Mouse (Mus musculus) forebrain, embryonic 15.5 days (tissue): ENCODE measurements at regions not wholly inside any gene's neighbourhood (a gene's known extent, or its start where the extent isn't known, plus 50 kb on each side); places are given as distances from the start of the nearest gene placed in this dataset.

ENCODE experiments used
- ATAC-seq: fragments of 200-750 bp; cut with Nextera tagmentation; replicated peaks from 2 replicates; pipeline ENCODE4 v1.8.0; 2017; ENCODE audit warnings: mild to moderate bottlenecking, moderate TSS enrichment, moderate library complexity
- H3K27ac ChIP-seq: fragments of 300-500 bp; sonication (generic); replicated peaks from 2 replicates; pipeline ENCODE4 v1.5.1; 2015; ENCODE audit warnings: mild to moderate bottlenecking, inconsistent platforms
- H3K27me3 ChIP-seq: fragments of 300-500 bp; sonication (generic); 2 replicates; pipeline ENCODE4 v1.6.1; 2015; ENCODE audit warnings: inconsistent platforms
- H3K36me3 ChIP-seq: fragments of 300-500 bp; sonication (generic); 2 replicates; pipeline ENCODE4 v1.6.1; 2015; ENCODE audit warnings: mild to moderate bottlenecking, inconsistent platforms
- H3K4me1 ChIP-seq: fragments of 300-500 bp; sonication (generic); 2 replicates; pipeline ENCODE4 v1.6.1; 2015; ENCODE audit warnings: inconsistent platforms
- H3K4me2 ChIP-seq: fragments of 300-500 bp; sonication (generic); replicated peaks from 2 replicates; pipeline ENCODE4 v1.6.1; 2015; ENCODE audit warnings: mild to moderate bottlenecking, inconsistent platforms
- H3K4me3 ChIP-seq: fragments of 300-500 bp; sonication (generic); 2 replicates; pipeline ENCODE4 v1.5.1; 2015; ENCODE audit warnings: mild to moderate bottlenecking, inconsistent platforms
- H3K9ac ChIP-seq: fragments of 300-500 bp; sonication (generic); replicated peaks from 2 replicates; pipeline ENCODE4 v1.6.1; 2015; ENCODE audit warnings: mild to moderate bottlenecking, inconsistent platforms
- H3K9me3 ChIP-seq: fragments of 300-500 bp; sonication (generic); 2 replicates; pipeline ENCODE4 v1.6.1; 2016; ENCODE audit warnings: inconsistent platforms
- WGBS: fragments of 180-500 bp; shearing (Covaris S2); methylation state at CpG from one replicate; pipeline ENCODE4 v1.1.7; 2015; ENCODE audit warnings: mixed read lengths; 5-methylcytosine and 5-hydroxymethylcytosine counted together

GRCm38 (mm10) chr5:12293685-12294084 lies 89.5 kb upstream of the Sema3d start:
- no peaks in the 10 kb centered on the region for H3K9me3 ChIP-seq
- ATAC-seq, result no peak
- 35% methylated on average over 4 of the region's 4 CpGs for WGBS

GRCm38 (mm10) chr5:12297331-12297730 lies 85.9 kb upstream of the Sema3d start:
- Histone ChIP-seq H3K9ac (no peak overlapping the region), H3K4me1 (no peaks in the 10 kb centered on the region), H3K4me2 (no peak overlapping the region), H3K27ac (no peak overlapping the region), H3K9me3 (no peaks in the 10 kb centered on the region), H3K36me3 (no peaks in the 10 kb centered on the region), H3K27me3 (no peaks in the 10 kb centered on the region), H3K4me3 (no peak overlapping the region)
- 85% methylated on average over 2 of the region's 2 CpGs for WGBS
- ATAC-seq, result no peak

More at GRCm38 (mm10) chr5:12293685-12294084, 89.5 kb upstream of the Sema3d start:
- no peak overlapping the region for H3K9ac ChIP-seq
- no peak overlapping the region for H3K27ac ChIP-seq
- H3K4me3 ChIP-seq, result no peak overlapping the region
- H3K27me3 ChIP-seq, result no peaks in the 10 kb centered on the region
- no peaks in the 10 kb centered on the region for H3K36me3 ChIP-seq
- H3K4me2 ChIP-seq, result no peak overlapping the region
- no peaks in the 10 kb centered on the region for H3K4me1 ChIP-seq

- Histone ChIP-seq H3K4me3 (no peak overlapping the region), H3K27ac (no peak overlapping the region), H3K27me3 (no peaks in the 10 kb centered on the region), H3K4me2 (no peak overlapping the region), H3K9ac (no peak overlapping the region), H3K9me3 (no peaks in the 10 kb centered on the region), H3K4me1 (no peaks in the 10 kb centered on the region), H3K36me3 (no peaks in the 10 kb centered on the region)
- ATAC-seq, result no peak
- WGBS, result 44% methylated on average over 4 of the region's 4 CpGs
These were observed 81.1 kb upstream of the Sema3d start for GRCm38 (mm10) chr5:12301833-12302808.

- Histone ChIP-seq H3K4me3 (no peak overlapping the region), H3K4me1 (no peaks in the 10 kb centered on the region), H3K4me2 (no peak overlapping the region), H3K27me3 (no peaks in the 10 kb centered on the region), H3K27ac (no peak overlapping the region), H3K9me3 (no peaks in the 10 kb centered on the region), H3K9ac (no peak overlapping the region), H3K36me3 (no peaks in the 10 kb centered on the region)
- ATAC-seq, result no peak
These were observed 73.8 kb upstream of the Sema3d start for GRCm38 (mm10) chr5:12309408-12309807.

GRCm38 (mm10) chr5:12332648-12333305 lies 50.4 kb upstream of the Sema3d start:
- Histone ChIP-seq H3K27ac (no peak overlapping the region), H3K4me2 (no peak overlapping the region), H3K9me3 (no peaks in the 10 kb centered on the region), H3K9ac (no peak overlapping the region), H3K27me3 (no peaks in the 10 kb centered on the region), H3K4me1 (no peaks in the 10 kb centered on the region), H3K4me3 (no peak overlapping the region), H3K36me3 (no peaks in the 10 kb centered on the region)
- WGBS, result 79% methylated on average over 4 of the region's 4 CpGs
- ATAC-seq, result no peak
